Mouse (Mus musculus): Measurements from ENCODE around the gene Lamb3.

Gene Lamb3

DNA sequence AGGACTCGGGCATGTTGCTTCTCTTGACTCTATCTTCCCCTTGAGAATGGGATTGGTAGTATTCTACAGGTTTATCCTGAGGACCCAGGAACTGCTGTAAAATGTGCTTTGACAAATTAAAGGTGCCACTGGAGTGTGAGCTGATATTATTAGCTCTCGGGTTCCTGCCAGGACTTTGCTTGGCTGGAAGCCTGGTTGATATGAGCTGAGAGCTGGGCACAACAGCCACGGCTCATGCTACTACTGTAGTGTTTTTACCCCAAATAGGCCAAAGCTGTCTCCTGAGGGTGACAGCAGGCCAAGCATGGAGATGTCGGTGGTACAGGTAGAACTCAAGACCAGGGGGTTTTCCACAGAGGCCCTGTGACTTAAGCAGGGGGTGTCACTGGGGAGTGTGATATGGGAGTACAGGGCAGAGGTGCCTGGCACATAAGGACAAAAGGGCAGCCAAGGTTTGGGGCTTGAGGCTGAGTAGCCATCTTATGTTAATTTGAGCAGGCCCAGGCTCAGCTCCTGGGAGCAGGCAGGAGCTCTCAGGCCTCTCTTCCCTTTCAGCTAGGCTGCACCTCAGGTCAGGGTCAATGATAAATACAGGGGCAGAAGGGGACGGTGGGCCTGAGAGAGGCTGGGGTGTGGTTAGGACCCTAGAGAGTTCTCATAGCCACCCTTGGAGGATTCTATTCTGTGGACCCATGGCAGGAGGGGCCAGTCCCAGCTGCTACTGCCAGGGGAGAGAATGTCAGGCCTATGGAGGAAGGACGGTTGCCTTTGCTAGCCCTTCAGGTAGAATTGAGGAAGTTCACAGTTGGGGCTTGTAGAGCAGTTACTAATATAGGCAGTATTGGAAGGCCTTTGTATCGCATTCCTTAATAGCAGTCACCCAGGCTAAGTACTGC lies 128.9 kb downstream of the Lamb3 start:
- no peak for DNase-seq (ENCODE audit: inconsistent age in 2 of 2, low spot score in 1 of 2)

DNA sequence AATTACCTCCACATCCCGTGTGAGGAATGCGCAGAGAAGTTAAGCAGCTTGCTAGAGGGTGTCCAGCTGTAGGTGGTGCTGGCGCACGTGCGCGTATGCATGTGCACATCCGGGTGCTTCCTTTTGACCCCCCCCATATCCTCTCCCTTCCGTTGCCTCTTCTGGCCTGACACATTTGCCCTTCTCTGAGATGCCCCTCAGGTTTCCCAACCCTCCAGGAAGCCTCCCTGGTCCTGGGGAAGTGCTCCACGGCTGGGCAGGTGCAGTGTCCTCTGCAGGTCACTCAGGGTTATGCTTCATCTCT lies 129.5 kb downstream of the Lamb3 start:
- no peak for DNase-seq (ENCODE audit: inconsistent age in 2 of 2, low spot score in 1 of 2)

DNA sequence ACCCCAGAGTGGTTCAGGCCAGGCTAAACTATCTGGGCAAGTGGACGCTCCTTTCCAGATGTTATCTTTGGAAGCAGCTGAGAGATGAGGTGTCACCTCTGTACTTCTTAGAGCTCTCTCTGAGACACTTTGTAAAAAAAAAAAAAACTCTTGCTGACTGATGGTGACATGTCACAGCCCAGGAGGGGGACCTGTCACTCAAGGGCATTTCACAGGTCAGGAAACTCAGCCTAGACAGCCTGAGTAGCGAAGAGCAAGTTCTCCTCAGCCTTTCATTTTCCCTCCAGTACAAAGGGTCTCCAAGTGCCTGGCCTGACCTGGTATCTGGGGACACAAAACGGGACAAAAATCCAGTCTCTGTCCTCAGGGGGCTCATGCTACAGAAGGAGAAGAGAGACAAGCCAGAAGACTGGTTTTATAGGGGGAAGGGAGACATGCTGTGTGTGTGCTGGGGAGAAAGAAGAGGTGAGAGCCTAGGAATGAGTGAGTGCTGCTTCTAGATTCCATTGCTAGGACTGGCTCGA lies 130.3 kb downstream of the Lamb3 start:
- no peak for DNase-seq (ENCODE audit: inconsistent age in 2 of 2, low spot score in 1 of 2)

DNA sequence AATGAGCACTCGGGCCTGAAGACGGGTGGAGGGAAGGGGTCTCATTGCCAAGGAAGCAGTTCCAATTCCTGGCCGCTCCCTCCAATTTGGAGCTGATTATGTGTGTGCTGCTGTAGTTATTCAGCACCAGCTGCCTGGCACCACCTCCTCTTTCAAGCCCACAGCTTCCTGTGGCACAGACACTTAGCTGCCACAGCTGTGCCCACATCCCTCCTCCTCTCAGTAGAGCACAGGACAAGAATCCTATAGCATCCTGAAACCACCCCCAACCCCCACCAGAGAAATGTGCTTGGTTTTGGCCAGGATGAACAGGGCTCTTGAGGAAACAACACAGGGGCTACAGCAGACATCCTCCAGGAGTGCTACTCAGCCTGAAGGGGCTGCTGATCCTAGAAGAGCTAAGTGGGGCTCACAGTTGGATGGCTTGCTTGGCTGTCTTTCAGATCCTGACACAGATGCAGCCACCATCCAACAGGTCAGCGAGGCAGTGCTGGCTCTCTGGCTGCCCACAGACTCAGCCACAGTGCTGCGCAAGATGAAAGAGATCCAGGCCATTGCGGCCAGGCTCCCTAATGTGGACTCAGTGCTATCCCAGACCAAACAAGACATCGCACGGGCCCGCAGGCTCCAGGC lies 131.0 kb downstream of the Lamb3 start:
- DNase-seq (ENCODE audit: inconsistent age in 2 of 2, low spot score in 1 of 2), result no peak

- peak; percentile 82 to 87 for DNase-seq (ENCODE audit: inconsistent age in 2 of 2, low spot score in 1 of 2)
Measured at GRCm38 (mm10) chr1:193342198-193342946, 134.9 kb downstream of the Lamb3 start.

- DNase-seq (ENCODE audit: inconsistent age in 2 of 2, low spot score in 1 of 2), result no peak
Measured at GRCm38 (mm10) chr1:193343853-193344252, 136.4 kb downstream of the Lamb3 start.

DNA sequence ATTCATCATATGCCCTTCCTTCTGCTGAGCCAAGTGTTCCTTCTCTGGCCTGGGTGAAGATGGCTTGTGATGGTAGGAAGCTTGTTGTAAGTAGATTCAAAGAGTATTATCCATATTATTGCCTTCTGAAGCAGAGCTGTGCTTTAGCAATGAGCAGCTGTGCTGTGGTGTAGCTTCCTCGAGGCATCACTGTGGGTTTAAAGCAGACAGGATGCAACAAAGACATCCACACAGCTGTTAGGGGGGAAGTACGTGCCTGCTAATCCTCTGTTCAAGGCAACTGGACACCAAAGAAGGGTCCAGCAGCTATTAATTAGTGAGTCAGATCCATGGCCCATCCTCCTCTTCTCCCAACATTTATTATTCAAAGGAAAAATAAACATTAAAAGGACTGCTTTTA lies 137.5 kb downstream of the Lamb3 start:
- DNase-seq (ENCODE audit: inconsistent age in 2 of 2, low spot score in 1 of 2), result no peak

DNA sequence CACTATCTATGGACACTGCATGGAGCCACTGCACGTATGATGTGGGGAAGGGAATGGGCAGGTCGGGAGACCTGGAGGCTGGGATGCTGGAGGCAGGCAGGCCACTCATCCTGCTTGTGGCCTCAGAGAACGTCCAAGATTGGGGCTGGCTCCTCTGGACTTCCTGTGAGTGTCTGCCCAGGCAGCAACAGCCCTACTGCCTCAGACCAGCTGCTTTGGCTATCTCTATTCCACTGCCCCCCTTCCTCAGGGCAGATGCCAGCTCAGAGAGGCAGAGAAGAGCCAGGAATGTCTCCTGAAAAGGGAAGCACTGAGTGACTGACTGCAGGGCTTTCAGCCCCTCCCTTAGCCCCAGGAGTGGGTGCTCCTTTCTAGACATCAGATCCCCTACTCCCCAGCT lies 139.4 kb downstream of the Lamb3 start:
- DNase-seq (ENCODE audit: inconsistent age in 2 of 2, low spot score in 1 of 2), result no peak

- no peak for DNase-seq (ENCODE audit: inconsistent age in 2 of 2, low spot score in 1 of 2)
Measured at GRCm38 (mm10) chr1:193348261-193348962, 140.9 kb downstream of the Lamb3 start.

DNA sequence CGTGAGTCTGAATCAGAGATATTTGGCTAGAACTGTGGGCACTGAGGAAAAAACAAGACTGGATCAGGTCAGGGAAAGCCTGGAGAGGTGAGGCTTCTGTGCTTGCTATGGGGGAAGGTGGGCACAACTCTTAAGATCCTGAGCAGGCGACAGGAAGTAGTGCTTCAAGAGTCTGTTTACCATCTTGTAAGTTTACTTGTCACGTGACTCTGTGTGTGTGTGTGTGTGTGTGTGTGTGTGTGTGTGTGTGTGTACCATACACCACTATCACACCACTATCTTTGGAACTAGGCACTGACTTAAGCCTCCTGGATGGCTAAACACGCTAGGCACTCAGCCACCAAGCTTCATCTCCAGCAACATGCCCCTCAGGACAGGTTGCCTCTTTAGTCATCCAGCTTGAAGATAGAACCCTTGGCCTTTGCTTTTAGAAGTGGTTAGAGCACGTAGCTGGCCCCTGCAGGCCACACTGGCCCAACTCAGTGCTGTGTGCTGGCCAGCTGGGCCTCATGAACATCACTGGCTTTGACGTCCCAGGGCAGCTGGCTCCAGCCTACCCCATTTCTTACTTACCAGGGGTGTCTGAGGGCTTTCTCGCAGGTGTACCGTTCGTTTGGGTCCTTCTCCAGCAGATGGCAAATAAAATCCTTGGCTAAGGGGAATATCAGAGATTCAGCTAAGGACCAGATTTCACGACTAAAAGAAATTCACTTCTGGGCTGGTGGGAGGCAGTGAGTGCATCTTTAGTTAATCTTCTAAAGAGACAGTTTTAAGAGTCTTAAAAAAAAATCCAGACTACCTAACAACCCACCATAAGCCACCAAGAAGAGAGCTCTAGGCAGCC lies 142.4 kb downstream of the Lamb3 start:
- no peak for DNase-seq (ENCODE audit: inconsistent age in 2 of 2, low spot score in 1 of 2)

DNA sequence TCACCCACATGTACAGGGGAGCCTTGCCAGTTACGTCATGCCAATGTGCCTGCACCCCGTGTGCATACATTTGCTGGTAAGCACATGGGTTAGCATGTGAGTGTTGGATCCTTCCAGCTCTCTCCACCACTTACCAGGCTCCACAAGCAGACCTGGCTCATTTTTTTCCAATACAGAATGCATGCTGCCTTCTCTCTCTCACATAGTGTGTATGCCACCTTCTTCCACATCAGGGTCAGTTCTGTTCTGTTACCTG lies 143.0 kb downstream of the Lamb3 start:
- DNase-seq (ENCODE audit: inconsistent age in 2 of 2, low spot score in 1 of 2), result no peak

DNA sequence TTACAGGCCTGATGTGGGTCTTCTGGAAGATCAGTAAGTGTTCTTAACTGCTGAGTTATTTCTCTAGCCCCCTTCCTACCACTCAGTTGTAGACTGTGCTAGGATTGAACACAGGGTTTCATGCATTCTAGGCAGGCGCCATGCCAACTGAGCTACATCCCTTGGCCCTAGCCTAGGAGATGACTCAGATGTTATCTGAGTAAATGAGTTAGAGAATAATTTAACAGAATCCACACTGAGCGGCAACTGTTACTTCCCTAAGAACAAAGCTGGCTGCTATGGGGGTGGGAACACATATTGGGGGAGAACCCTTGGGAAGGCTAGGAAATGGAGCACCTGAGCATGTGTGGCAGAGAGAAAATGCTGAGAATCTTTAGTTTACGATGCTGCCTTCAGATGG lies 144.1 kb downstream of the Lamb3 start:
- peak; percentile 32 to 45 for DNase-seq (ENCODE audit: inconsistent age in 2 of 2, low spot score in 1 of 2)

GRCm38 (mm10) chr1:193359199-193359598 lies 151.7 kb downstream of the Lamb3 start:
- no peak for DNase-seq (ENCODE audit: inconsistent age in 2 of 2, low spot score in 1 of 2)

DNA sequence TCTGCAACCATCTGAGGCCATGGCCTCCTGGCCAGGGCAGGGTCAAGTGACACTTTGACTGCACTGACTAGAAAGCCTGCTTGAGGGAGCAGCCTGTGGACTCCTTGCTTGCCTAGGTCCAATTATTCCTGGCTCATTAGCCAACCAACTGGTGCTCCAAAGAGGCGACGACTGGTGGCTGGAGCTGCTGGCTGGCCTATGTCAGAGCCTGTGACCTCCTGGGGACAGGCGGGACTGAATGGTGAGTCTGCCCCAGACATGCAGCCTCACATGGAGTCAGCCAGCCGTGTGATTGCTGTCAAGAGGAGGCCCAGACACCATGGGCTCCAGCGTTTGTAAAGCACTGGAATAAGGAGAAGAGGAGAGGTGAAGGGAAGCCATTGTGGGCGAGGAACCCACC lies 153.7 kb downstream of the Lamb3 start:
- no peak for DNase-seq (ENCODE audit: inconsistent age in 2 of 2, low spot score in 1 of 2)

DNA sequence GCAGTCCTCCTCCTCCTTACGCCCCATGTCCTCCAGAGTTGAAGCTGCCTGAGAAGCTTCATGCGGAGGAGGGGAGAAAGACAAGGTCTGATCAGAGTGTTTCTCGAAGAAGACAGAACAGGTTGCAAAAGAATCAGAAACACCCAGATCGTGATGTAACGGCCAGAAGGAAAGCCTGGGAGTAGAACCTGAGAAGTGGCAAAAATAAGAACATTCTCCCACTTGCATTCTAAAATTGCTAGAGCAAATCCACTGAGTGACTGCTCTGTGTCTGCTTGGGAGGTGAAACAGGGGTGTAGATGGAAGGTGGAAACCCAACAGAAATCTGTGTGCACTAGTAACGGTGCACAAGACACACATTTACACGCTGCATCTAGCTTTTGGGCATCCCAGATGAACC lies 154.6 kb downstream of the Lamb3 start:
- no peak for DNase-seq (ENCODE audit: inconsistent age in 2 of 2, low spot score in 1 of 2)

- DNase-seq (ENCODE audit: inconsistent age in 2 of 2, low spot score in 1 of 2), result peak; percentile 50 to 75
Measured at GRCm38 (mm10) chr1:193363801-193364231, 156.3 kb downstream of the Lamb3 start.

DNA sequence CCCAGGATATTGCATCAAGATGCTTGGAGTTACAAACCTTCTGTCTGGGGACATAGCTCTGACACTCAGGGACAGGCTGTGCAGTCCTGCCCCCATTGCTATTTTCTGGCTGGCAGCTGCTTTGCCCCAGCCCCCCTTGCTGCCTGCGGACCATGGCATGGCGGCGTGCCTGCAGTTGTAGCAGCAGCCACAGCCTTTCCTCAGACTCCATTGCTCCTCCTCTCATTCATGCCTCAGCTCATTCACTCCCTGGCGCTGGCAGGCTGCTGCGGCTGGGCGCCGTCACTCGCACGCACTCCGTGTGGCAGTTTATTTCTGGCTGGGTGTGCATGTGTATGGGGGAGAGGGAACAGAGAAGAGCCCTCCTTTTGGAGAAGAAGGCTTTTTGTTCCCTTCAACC lies 160.6 kb downstream of the Lamb3 start:
- no peak for DNase-seq (ENCODE audit: inconsistent age in 2 of 2, low spot score in 1 of 2)

- no peak for DNase-seq (ENCODE audit: inconsistent age in 2 of 2, low spot score in 1 of 2)
Measured at GRCm38 (mm10) chr1:193369091-193369490, 161.6 kb downstream of the Lamb3 start.

GRCm38 (mm10) chr1:193370096-193370495 lies 162.6 kb downstream of the Lamb3 start, which contains the start of gene Camk1g:
Gene Camk1g (minus strand): TSS chr1:193370298.
- DNase-seq (ENCODE audit: inconsistent age in 2 of 2, low spot score in 1 of 2), result no peak

DNA sequence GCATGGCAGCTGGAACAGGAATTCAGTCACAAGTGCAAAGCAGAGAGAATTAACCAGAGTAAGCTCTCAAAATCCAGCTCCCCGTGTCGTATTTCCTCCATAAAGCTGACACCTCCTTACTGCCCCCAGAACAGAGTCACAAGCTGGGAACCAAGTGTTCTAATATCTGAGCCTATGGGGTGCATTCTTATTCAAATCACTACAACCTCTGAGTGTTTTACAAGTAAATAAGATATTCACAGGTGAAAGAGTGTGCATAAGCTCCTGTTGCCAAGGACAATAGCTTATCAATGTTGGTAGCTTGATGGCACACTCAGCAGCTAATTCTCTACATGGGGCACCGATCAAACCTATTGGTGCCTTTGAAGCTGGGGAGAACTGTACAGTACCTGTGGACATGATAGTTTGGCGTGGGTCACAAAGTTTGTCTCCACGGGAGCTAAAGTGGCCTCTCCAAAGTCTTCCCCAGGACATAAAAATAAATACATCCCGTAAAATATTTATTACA lies 166.5 kb downstream of the Lamb3 start:
- DNase-seq (ENCODE audit: inconsistent age in 2 of 2, low spot score in 1 of 2), result no peak

Measured in adrenal gland, adult (tissue).